Mouse (Mus musculus): ENCODE results near the gene Pde8b.

- no peak for TF ChIP-seq HCFC1 (IDR thresholded peaks at IDR 0.05; ENCODE audit: borderline replicate concordance, insufficient read depth, low read length)
- no peak for TF ChIP-seq MAFK (IDR thresholded peaks at IDR 0.05; ENCODE audit: insufficient read depth, low read depth, low read length)
- TF ChIP-seq CHD2 (IDR thresholded peaks at IDR 0.05; ENCODE audit: low read depth, low read length) = no peak
These were observed 91.2 kb downstream of the Pde8b start for GRCm38 (mm10) chr13:95158986-95159385.
